ENCODE assay signal across 19 mouse cellular contexts in the genomic region with DNA sequence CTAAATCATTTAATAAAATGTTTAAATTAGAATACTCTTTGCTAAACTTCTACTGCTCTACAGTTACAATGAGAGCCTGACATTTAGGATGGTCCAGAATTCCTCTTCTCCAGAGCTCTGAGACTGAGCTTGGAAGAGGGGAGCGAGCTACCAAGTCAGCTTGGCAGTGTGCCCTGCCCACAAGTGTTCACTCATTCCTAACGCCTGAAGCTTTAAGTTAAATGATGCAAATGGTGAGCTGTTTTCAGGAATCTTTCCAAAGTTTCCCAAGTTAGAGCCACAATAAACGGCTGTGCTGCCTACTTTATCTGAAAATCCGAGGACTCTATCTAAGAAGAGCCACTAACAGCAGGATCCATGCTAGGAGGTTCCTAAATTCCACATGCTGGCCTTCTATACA.
A peak's percentile ranks its signal among the peaks of the same experiment; 100 is the strongest.
DNase-seq lines count a peak whose midpoint lies in the region; ATAC-seq and TF ChIP-seq lines count a peak whose summit lies in the region.
"Had no signal": no experiment of that assay in that cellular context is flagged by ENCODE, and none has a peak within 500 bp of the region (broad histone marks: within the 10 kb centered on the region; RNA-seq: fewer than 3 reads in every experiment).

No protein-coding gene starts in this region.

- TF ChIP-seq EP300 in stomach, postnatal 0 days (optimal IDR thresholded peaks at IDR 0.05), result no peak

- no peak overlapping the region for H3K27ac ChIP-seq in forebrain, postnatal 0 days (ENCODE audit: low read depth, low read length)
- H3K27ac ChIP-seq in forebrain, embryonic 13.5 days, result no peak overlapping the region
- H3K27ac ChIP-seq in midbrain, embryonic 14.5 days (replicated peaks; ENCODE audit: low read depth, low read length), result no peak overlapping the region
- H3K27ac ChIP-seq in midbrain, embryonic 10.5 days (replicated peaks), result no peak overlapping the region
- no peak overlapping the region for H3K27ac ChIP-seq in stomach, postnatal 0 days (replicated peaks)
- H3K27ac ChIP-seq: forebrain, embryonic 15.5 days; left cerebral cortex, adult 2 months; limb, embryonic 13.5 days; liver, embryonic 14.5 days; midbrain, embryonic 15.5 days; neural tube, embryonic 15.5 days had no signal

- H3K4me1 ChIP-seq in forebrain, postnatal 0 days (ENCODE audit: insufficient read depth), result no peaks in the 10 kb centered on the region
- no peaks in the 10 kb centered on the region for H3K4me1 ChIP-seq in forebrain, embryonic 13.5 days
- no peaks in the 10 kb centered on the region for H3K4me1 ChIP-seq in midbrain, embryonic 14.5 days (ENCODE audit: control insufficient read depth, insufficient read depth, low read length)
- no peaks in the 10 kb centered on the region for H3K4me1 ChIP-seq in midbrain, embryonic 10.5 days
- H3K4me1 ChIP-seq in stomach, postnatal 0 days (replicated peaks; ENCODE audit: control insufficient read depth, insufficient read depth), result no peaks in the 10 kb centered on the region
- H3K4me1 ChIP-seq: forebrain, embryonic 15.5 days; limb, embryonic 13.5 days; midbrain, embryonic 15.5 days had no signal

- WGBS in forebrain, postnatal 0 days, result 40% methylated on average over 4 of the region's 4 CpGs
- 79% methylated on average over 4 of the region's 4 CpGs for WGBS in forebrain, embryonic 13.5 days
- 79% methylated on average over 4 of the region's 4 CpGs for WGBS in midbrain, embryonic 14.5 days
- WGBS in midbrain, embryonic 10.5 days, result 92% methylated on average over 4 of the region's 4 CpGs
- WGBS in stomach, postnatal 0 days, result 64% methylated on average over 4 of the region's 4 CpGs

- no peak overlapping the region for H3K4me2 ChIP-seq in forebrain, postnatal 0 days (ENCODE audit: low read depth)
- no peak overlapping the region for H3K4me2 ChIP-seq in forebrain, embryonic 13.5 days
- H3K4me2 ChIP-seq in midbrain, embryonic 14.5 days (ENCODE audit: low read length), result no peak overlapping the region
- H3K4me2 ChIP-seq in stomach, postnatal 0 days (replicated peaks; ENCODE audit: low read depth), result no peak overlapping the region
- H3K4me2 ChIP-seq: forebrain, embryonic 15.5 days; limb, embryonic 13.5 days; midbrain, embryonic 15.5 days; neural tube, embryonic 15.5 days had no signal

- H3K4me3 ChIP-seq in forebrain, postnatal 0 days (ENCODE audit: low read depth, low read length), result no peak overlapping the region
- no peak overlapping the region for H3K4me3 ChIP-seq in forebrain, embryonic 13.5 days
- H3K4me3 ChIP-seq in midbrain, embryonic 14.5 days (replicated peaks; ENCODE audit: low read depth, low read length), result no peak overlapping the region
- no peak overlapping the region for H3K4me3 ChIP-seq in midbrain, embryonic 10.5 days
- H3K4me3 ChIP-seq in stomach, postnatal 0 days (ENCODE audit: low read depth, low read length), result no peak overlapping the region
- H3K4me3 ChIP-seq: forebrain, embryonic 15.5 days; left cerebral cortex, adult 2 months; limb, embryonic 13.5 days; midbrain, embryonic 15.5 days; neural tube, embryonic 15.5 days had no signal

- no peak overlapping the region for H3K9ac ChIP-seq in forebrain, postnatal 0 days
- no peak overlapping the region for H3K9ac ChIP-seq in forebrain, embryonic 13.5 days
- H3K9ac ChIP-seq in midbrain, embryonic 14.5 days (replicated peaks; ENCODE audit: low read length), result no peak overlapping the region
- no peak overlapping the region for H3K9ac ChIP-seq in stomach, postnatal 0 days (ENCODE audit: low read length)
- H3K9ac ChIP-seq: forebrain, embryonic 15.5 days; limb, embryonic 13.5 days; liver, embryonic 14.5 days; midbrain, embryonic 15.5 days; neural tube, embryonic 15.5 days had no signal

- no peak for TF ChIP-seq CTCF in forebrain, postnatal 0 days (IDR thresholded peaks at IDR 0.05; ENCODE audit: low read depth)
- no peak for TF ChIP-seq CTCF in stomach, postnatal 0 days (IDR thresholded peaks at IDR 0.05; ENCODE audit: low read depth)

- H3K36me3 ChIP-seq in forebrain, postnatal 0 days (ENCODE audit: insufficient read depth), result peaks cover 13% of the 10 kb centered on the region; the same call in 1 of the 2 replicates
- peaks cover 54% of the 10 kb centered on the region for H3K36me3 ChIP-seq in forebrain, embryonic 13.5 days (ENCODE audit: poor library complexity, severe bottlenecking)
- H3K36me3 ChIP-seq in midbrain, embryonic 14.5 days (ENCODE audit: control insufficient read depth, insufficient read depth, low read length), result peaks cover 55% of the 10 kb centered on the region
- peaks cover 90% of the 10 kb centered on the region for H3K36me3 ChIP-seq in midbrain, embryonic 10.5 days
- peaks cover 23% of the 10 kb centered on the region; the same call in 1 of the 2 replicates for H3K36me3 ChIP-seq in stomach, postnatal 0 days (ENCODE audit: control insufficient read depth, insufficient read depth, low read length)

- no peaks in the 10 kb centered on the region for H3K9me3 ChIP-seq in forebrain, postnatal 0 days (ENCODE audit: low read length)
- H3K9me3 ChIP-seq in forebrain, embryonic 13.5 days (replicated peaks), result no peaks in the 10 kb centered on the region
- no peaks in the 10 kb centered on the region for H3K9me3 ChIP-seq in midbrain, embryonic 14.5 days (ENCODE audit: control insufficient read depth, low read length)
- no peaks in the 10 kb centered on the region for H3K9me3 ChIP-seq in midbrain, embryonic 10.5 days (replicated peaks)
- H3K9me3 ChIP-seq in stomach, postnatal 0 days (ENCODE audit: control insufficient read depth, low read length), result no peaks in the 10 kb centered on the region
- H3K9me3 ChIP-seq: forebrain, embryonic 15.5 days; limb, embryonic 13.5 days; midbrain, embryonic 15.5 days; neural tube, embryonic 15.5 days had no signal

- no peak for ATAC-seq in forebrain, postnatal 0 days
- no peak for ATAC-seq in forebrain, embryonic 13.5 days
- ATAC-seq in midbrain, embryonic 14.5 days (ENCODE audit: low FRiP score, low TSS enrichment), result no peak
- no peak for ATAC-seq in stomach, postnatal 0 days (ENCODE audit: low FRiP score, low TSS enrichment)
- ATAC-seq in cerebellum, adult (ENCODE audit: insufficient number of reproducible peaks, low FRiP score, low TSS enrichment), result no peak
- ATAC-seq: forebrain, embryonic 15.5 days; midbrain, embryonic 15.5 days had no signal

- DNase-seq in forebrain, postnatal 0 days, result peak; percentile 41
- peak; percentile 18 for DNase-seq in midbrain, embryonic 14.5 days
- no peak for DNase-seq in midbrain, embryonic 10.5 days (ENCODE audit: low spot score)
- peak; percentile 52 for DNase-seq in right cerebral cortex, adult 18-20 months
- no peak for DNase-seq in stomach, postnatal 0 days (ENCODE audit: low spot score)
- DNase-seq in cerebellum, adult 9-11 months, result no peak
- DNase-seq: cerebellum, adult 18-20 months; kidney, adult 8-10 months; kidney, postnatal 25 days; thymus, postnatal 4 days had no signal

- no peaks in the 10 kb centered on the region for H3K27me3 ChIP-seq in forebrain, postnatal 0 days (ENCODE audit: insufficient read depth, low read length)
- no peaks in the 10 kb centered on the region for H3K27me3 ChIP-seq in forebrain, embryonic 13.5 days
- H3K27me3 ChIP-seq in midbrain, embryonic 14.5 days (ENCODE audit: control insufficient read depth, insufficient read depth, low read length), result no peaks in the 10 kb centered on the region
- no peaks in the 10 kb centered on the region for H3K27me3 ChIP-seq in midbrain, embryonic 10.5 days (ENCODE audit: low read depth, poor library complexity, severe bottlenecking)
- no peaks in the 10 kb centered on the region for H3K27me3 ChIP-seq in stomach, postnatal 0 days (ENCODE audit: control insufficient read depth, insufficient read depth, low read length)
- H3K27me3 ChIP-seq: CH12.LX; forebrain, embryonic 15.5 days; limb, embryonic 13.5 days; midbrain, embryonic 15.5 days; neural tube, embryonic 15.5 days had no signal

Comparison
In these comparisons a context has a peak if more than half of its experiments do, and no peak if none do; other contexts are left out.
1. DNase-seq: peak in forebrain, postnatal 0 days (single experiment), midbrain, embryonic 14.5 days (single experiment) and right cerebral cortex, adult 18-20 months (single experiment); none in midbrain, embryonic 10.5 days (single experiment), stomach, postnatal 0 days (single experiment) and cerebellum, adult 9-11 months (single experiment).